Mouse (Mus musculus) G1E (cell line): ENCODE measurements at regions not wholly inside any gene's neighbourhood (a gene's known extent, or its start where the extent isn't known, plus 50 kb on each side); places are given as distances from the start of the nearest gene placed in this dataset.

ENCODE experiments used
- CTCF ChIP-seq: IDR thresholded peaks from 2 replicates; pipeline ENCODE4 v1.5.1; 2012; ENCODE audit warnings: low read depth, low read length, inconsistent platforms, mixed read lengths
- GATA1 ChIP-seq: IDR thresholded peaks from 2 replicates; pipeline ENCODE4 v1.6.1; 2012; ENCODE audit warnings: borderline replicate concordance, low read length, inconsistent platforms, mixed read lengths
- GATA2 ChIP-seq: IDR thresholded peaks from 2 replicates; pipeline ENCODE4 v1.6.1; 2012; ENCODE audit warnings: low read depth, low read length, inconsistent platforms, borderline replicate concordance
- TAL1 ChIP-seq: conservative IDR thresholded peaks from 2 replicates; pipeline ENCODE4 v1.6.1; 2012; ENCODE audit warnings: low read depth, low read length, inconsistent platforms, mixed read lengths

- no peak for TF ChIP-seq CTCF
- no peak for TF ChIP-seq TAL1
- TF ChIP-seq GATA2 = no peak
- TF ChIP-seq GATA1 = no peak
These were observed 391.0 kb upstream of the Lmcd1 start for GRCm38 (mm10) chr6:111882557-111882956.
